Mouse (Mus musculus) myocyte (in vitro differentiated cells): ENCODE data around the gene Cplx2.

ENCODE experiments used
- CEBPB ChIP-seq: IDR thresholded peaks from 2 replicates; pipeline ENCODE4 v1.6.1; 2011; ENCODE audit warnings: mild to moderate bottlenecking, moderate library complexity; ENCODE audit not compliant: poor library complexity, insufficient read depth, severe bottlenecking
- E2F4 ChIP-seq: IDR thresholded peaks from one replicate; pipeline ENCODE4 v1.6.1; 2011; ENCODE audit warnings: mild to moderate bottlenecking, control low read depth, moderate library complexity; ENCODE audit not compliant: insufficient read depth
- MAX ChIP-seq: IDR thresholded peaks from one replicate; pipeline ENCODE4 v1.6.1; 2011; ENCODE audit warnings: low read depth, mild to moderate bottlenecking, control low read depth
- MYOD1 ChIP-seq, 3 experiments: IDR thresholded peaks; one replicate each; pipeline ENCODE4 v1.6.1; 2011; ENCODE audit warnings: control low read depth in 2 of 3, low read depth in 2 of 3, mild to moderate bottlenecking in 2 of 3, moderate library complexity in 1 of 3; ENCODE audit not compliant: insufficient read length in 2 of 3, control insufficient read depth in 1 of 3
- POLR2A ChIP-seq: IDR thresholded peaks from one replicate; pipeline ENCODE4 v1.6.1; 2011; ENCODE audit warnings: low read depth, mild to moderate bottlenecking, control low read depth, moderate library complexity; ENCODE audit not compliant: insufficient read length
- POLR2AphosphoS2 ChIP-seq: IDR thresholded peaks from one replicate; pipeline ENCODE4 v1.6.1; 2011; ENCODE audit warnings: low read depth, control low read depth; ENCODE audit not compliant: insufficient read length
- REST ChIP-seq: IDR thresholded peaks from one replicate; pipeline ENCODE4 v1.6.1; 2011; ENCODE audit warnings: mild to moderate bottlenecking, control low read depth, moderate library complexity; ENCODE audit not compliant: insufficient read depth, insufficient read length
- SRF ChIP-seq: IDR thresholded peaks from one replicate; pipeline ENCODE4 v1.6.1; 2011; ENCODE audit warnings: low read depth; ENCODE audit not compliant: control insufficient read depth, insufficient read length
- TCF12 ChIP-seq: IDR thresholded peaks from one replicate; pipeline ENCODE4 v1.6.1; 2011; ENCODE audit warnings: mild to moderate bottlenecking, control low read depth; ENCODE audit not compliant: poor library complexity, insufficient read depth, severe bottlenecking
- USF1 ChIP-seq: IDR thresholded peaks from one replicate; pipeline ENCODE4 v1.6.1; 2011; ENCODE audit warnings: low read depth, mild to moderate bottlenecking, control low read depth, moderate library complexity

GRCm38 (mm10) chr13:54383531-54383930 lies 12.4 kb downstream of the Cplx2 start:
- TF ChIP-seq POLR2A (no peak), POLR2AphosphoS2 (no peak), TCF12 (no peak), MAX (no peak), MYOD1 (IDR thresholded peaks at IDR 0.05; ENCODE audit: control insufficient read depth in 1 of 3, insufficient read length in 2 of 3, low read depth in 2 of 3) (no peak), USF1 (no peak), E2F4 (no peak), REST (no peak), SRF (no peak), CEBPB (no peak)
